Mouse (Mus musculus): ENCODE results near the gene 1700003E16Rik.
"Not testable (repeated sequence)": the region's sequence is repeated elsewhere in the genome, so short reads cannot be mapped to it uniquely, and the experiment has no call there.

The 1700003E16Rik gene

GRCm38 (mm10) chr6:83159456-83159855 is 3.3 kb downstream of the 1700003E16Rik start:
- DNase-seq (ENCODE audit: low spot score in 2 of 2) = not testable (repeated sequence)

GRCm38 (mm10) chr6:83161442-83161841 is 5.2 kb downstream of the 1700003E16Rik start:
- DNase-seq (ENCODE audit: low spot score in 2 of 2) = no peak

DNA sequence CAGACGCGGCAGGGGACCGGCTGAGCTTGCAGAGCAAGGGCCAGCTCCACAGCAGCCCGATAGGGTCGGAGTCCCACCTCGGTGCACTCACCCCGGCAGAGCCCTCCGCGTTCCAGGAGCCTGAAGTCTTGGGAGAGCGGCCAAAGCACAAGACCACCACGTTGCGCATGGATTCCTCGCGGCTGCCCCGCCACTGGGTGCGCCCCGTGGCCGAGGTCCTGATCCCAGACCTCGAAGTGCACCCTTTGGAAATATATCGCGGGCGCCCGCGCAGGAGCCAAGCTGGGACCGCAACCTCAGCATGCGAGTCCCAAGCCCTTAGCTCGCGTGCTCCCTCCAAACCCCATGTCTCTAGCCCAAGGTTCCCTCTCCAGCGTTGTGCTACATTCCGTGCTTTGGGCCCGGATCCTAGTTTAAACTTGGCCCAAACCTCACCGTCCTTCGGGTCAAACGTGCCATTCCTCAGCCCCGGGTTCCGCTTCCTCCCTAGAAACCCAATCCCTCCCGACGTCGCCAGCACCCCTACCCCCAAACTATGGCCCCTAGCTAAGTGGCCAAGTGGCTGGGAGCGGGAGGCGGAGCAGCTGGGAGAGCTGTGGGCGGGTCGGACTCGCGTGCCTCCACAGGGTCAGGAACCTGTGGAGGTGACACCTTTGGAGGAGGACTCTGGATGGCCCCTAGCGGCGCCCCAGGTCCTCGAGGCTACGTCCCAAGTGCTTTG is 5.9 kb downstream of the 1700003E16Rik start:
- DNase-seq (ENCODE audit: low spot score in 2 of 2) = no peak

- DNase-seq (ENCODE audit: low spot score in 2 of 2) = peak in 1 of 2 experiments; percentile 61
Observed at GRCm38 (mm10) chr6:83162701-83163100, 6.5 kb downstream of the 1700003E16Rik start.

DNA sequence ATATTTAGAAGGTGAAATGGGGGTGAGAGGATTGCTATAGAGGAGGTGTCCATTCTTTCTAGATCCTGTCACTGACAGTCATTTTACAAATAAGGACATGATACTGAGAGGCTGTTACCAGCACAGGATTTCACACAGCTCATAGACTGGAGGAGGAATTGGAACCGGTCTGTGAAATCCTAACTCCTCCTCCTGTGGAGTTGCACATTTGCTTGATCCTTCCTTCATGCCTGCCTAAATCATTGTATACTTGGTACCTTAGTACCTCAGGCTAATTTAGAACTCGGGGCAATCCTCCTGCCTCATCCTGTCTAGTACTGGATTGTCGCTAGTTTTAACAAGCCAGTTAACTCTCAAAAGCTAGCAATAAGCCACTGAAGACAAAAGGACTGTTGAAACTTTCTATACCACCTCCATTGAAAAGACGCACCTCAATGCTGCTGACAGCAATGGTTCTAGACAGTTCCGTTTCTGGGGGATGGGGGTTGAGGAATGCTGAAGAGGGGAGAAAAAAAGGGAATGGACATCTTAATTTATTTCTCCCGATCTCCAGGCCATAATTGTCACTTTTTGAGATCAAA is 8.9 kb downstream of the 1700003E16Rik start:
- no peak for DNase-seq (ENCODE audit: low spot score in 2 of 2)

GRCm38 (mm10) chr6:83165607-83166242 is 9.5 kb downstream of the 1700003E16Rik start, which contains the start of gene Dctn1:
Gene Dctn1 (plus strand): TSS chr6:83165920.
- peak; percentile 80 to 95 for DNase-seq (ENCODE audit: low spot score in 2 of 2)

- no peak for DNase-seq (ENCODE audit: low spot score in 2 of 2)
Observed at GRCm38 (mm10) chr6:83166243-83166630, 10.0 kb downstream of the 1700003E16Rik start.

GRCm38 (mm10) chr6:83169872-83170271 is 13.7 kb downstream of the 1700003E16Rik start:
- DNase-seq (ENCODE audit: low spot score in 2 of 2) = no peak

GRCm38 (mm10) chr6:83171063-83171462 is 14.9 kb downstream of the 1700003E16Rik start:
- no peak for DNase-seq (ENCODE audit: low spot score in 2 of 2)

GRCm38 (mm10) chr6:83172240-83172920 is 16.2 kb downstream of the 1700003E16Rik start:
- DNase-seq (ENCODE audit: low spot score in 2 of 2) = peak in 1 of 2 experiments; percentile 68

DNA sequence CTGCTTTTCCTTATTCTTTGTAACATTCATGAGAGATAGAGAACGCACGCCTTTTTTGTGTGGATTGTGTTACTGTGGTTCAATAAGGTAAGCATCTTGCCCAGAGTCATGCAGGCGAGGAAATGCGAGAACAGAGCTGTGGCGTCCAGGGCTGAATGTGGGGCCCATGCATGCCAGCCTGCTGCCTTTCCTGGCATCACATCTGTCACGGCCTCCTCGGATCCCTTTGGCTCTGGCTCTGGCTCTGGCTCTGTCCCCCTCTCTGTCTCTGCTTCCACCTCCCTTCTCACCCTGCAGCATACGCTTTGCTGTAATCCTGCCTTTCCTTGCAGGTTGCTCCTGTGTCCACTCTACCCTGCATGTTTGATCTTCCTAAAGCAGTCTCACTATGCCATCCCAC is 19.8 kb downstream of the 1700003E16Rik start:
- DNase-seq (ENCODE audit: low spot score in 2 of 2) = no peak

DNA sequence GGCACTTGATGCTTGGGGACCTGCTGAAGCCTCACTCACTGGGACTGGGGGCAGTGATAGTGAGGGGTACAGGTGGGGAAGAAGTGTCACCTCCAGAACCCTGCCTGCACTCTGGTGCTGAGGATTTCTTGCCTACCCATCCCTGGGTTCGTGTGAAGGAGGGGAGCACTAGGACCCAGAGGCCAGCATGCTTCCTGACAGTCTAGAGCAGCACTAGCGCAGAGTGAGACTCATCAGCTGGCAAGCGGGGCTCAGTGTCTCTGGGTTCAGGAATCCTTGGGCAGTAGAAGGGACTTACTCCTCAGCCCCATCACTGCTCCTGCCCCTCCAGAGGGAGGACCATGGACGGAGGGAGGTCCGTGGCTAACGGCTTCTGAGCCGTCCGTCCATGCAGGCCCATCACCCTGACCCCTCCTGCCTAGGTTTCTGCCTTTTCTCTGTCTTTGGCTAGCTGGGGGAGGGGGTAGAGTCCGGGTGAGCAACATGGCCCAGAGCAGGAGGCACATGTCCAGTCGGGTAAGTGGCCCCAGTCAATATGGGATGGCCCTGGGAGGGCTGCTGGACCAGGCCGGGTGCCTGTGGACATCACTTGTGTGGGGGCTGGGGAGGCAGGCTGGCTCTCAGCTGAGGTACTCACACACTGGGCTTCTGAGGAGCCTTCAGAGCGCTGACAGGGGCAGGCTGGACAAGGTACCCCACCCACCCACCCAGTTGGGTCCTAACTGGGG is 23.4 kb downstream of the 1700003E16Rik start:
- DNase-seq (ENCODE audit: low spot score in 2 of 2) = peak in 1 of 2 experiments; percentile 69

DNA sequence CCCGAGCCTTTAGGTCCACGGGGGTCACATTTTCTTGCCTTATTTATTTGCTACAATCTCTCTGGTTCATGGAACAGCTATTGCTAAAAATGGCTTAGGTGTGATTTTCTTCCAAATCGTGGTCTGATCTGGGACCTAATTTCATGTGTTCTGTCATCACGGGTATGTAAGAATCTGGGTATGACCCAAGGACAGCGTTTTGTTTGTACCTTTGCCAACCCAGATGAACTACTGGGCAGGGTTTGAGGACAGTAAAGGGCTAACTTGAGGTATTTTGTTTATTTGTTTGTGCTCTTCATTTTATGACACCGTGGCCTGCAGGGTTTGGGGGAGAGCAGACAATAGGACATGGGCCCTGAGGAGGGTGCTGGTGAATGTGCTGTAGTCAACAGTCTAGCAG is 24.4 kb downstream of the 1700003E16Rik start:
- DNase-seq (ENCODE audit: low spot score in 2 of 2) = no peak

DNA sequence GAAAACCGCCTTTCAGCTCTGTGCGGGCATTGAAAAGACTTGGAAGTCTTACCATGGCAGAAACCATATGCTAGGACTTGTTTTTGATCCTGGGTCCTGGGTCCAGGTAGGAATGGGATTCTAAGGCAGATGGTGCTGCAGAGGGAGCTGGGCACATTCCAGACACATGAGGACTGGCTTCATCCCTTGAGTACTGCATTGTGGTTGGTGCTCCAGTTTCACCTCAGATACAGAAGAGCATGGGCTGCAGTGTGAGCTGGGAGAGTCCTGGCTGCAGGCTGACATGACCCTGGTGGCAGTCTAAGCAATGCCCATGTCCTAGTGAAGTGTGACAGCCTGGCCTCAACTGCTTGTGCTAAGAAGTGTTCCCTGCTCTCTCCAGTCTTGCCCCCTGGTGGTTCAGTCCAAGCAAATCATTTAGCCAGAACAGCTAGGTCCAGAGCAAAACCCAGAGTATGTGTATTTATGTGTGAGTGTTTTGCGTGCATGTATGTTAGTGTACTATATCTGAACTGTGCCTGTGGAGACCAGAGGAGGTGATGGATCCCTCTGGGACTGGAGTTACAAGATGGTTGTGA is 28.7 kb downstream of the 1700003E16Rik start:
- no peak for DNase-seq (ENCODE audit: low spot score in 2 of 2)

DNA sequence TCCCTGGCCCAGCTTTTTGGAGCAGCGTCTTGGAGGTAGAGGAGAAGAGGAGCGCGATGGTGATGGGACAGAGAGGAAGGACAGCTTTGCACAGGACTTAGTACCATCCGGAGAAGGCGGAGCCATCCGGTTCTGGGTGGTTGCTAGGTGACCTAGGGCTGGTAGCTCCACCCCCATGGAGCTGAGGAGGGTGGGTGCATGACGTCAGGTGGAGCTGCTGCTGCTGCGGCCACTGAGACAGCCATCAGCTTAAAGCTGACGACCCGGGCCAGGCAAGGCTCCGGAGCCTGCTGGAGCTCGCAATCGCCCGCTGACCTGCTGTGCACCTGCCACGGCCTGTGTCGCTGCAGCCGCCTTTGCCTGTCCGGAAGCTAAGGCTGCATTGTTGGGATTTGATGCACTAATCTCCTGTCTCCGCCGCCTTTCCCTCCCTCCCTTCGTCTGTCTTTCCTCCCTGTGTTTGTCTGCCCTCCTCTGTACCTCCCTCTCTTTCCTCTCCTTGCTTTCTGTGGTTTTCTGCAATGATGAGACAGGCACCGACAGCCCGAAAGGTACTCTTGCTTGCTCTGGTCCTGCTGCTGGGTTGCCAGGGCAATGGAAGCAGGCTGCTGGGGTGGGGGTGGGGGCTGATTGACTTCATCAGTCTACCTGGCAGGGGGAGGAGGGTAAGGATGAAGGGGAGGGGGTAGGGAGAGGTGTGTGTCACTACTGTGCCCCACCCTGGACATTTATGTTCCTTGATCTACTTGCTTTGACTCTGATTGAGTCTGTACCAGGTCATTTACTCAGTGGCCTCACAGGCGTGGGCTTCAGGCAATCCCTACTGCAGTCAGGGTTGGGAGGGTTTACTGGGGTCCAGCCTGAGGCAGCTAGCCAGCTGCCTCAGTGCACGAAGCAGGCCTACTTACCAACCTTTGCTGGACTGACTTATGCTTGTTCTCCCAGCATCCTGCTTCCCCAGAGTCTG is 30.0 kb downstream of the 1700003E16Rik start:
- DNase-seq (ENCODE audit: low spot score in 2 of 2) = peak; percentile 84 to 92

DNA sequence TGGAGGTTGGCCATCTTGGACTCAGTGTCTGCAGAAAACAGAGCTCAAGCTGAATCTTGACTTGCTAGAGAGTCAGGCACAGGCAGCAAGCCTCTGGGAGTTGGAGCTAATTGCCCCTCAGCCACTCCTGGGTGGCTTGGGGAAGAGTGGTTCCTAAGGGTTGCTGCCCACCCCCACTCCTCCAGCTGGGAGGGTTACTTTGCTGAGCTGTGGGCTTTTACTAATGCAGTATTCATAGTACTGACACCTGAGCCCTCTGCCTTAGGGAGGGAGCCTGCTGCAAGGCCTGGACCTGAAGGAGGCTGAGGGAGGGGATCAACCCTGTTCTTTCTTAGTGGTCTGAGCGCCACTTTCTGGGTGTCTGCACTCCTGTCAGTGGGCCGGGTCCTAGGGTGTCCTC is 30.7 kb downstream of the 1700003E16Rik start:
- no peak for DNase-seq (ENCODE audit: low spot score in 2 of 2)

GRCm38 (mm10) chr6:83193571-83193970 is 37.4 kb downstream of the 1700003E16Rik start:
- no peak for DNase-seq (ENCODE audit: low spot score in 2 of 2)

GRCm38 (mm10) chr6:83197345-83198004 is 41.3 kb downstream of the 1700003E16Rik start:
- peak in 1 of 2 experiments; percentile 62 for DNase-seq (ENCODE audit: low spot score in 2 of 2)

DNA sequence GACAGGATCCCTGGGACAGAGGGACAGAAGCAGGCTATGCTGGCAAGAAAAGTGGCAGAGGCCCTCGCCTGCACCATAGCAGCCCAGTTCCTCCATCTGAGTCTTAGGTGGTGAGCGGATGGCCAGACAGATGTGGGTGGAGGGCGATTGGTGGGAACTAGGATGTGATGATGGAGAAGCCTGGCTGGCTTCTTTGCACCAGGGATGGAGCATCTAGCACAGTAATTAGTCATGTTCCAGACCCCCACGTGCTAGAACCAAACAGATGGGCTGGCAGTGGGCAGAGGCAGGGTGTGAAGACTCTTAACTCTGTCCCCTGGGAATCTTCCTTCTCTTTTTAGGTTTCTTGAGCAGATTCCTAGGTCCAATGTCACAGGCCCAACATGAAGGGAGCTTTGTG is 47.1 kb downstream of the 1700003E16Rik start:
- no peak for DNase-seq (ENCODE audit: low spot score in 2 of 2)

Measured in left cerebral cortex, adult 9 months (tissue).